Mouse (Mus musculus) embryonic facial prominence, embryonic 14.5 days (tissue): ENCODE results near the gene Syt10. TPM values are rescaled to one million over a fixed set of nuclear protein-coding genes. Genes with fewer than 3 reads are reported as not detected.

Experiments
- microRNA-seq: library from miRNA; unstranded; fragments of <30 nt; microRNA quantifications from one replicate; pipeline ENCODE4, GENCODE M21; 2016; ENCODE audit warnings: borderline number of aligned reads
- polyA plus RNA-seq: library from polyadenylated mRNA; unstranded; fragments of >200 nt; fragmentation: Nextera tagmentation; extraction: Ambion mirVana; gene quantifications from 2 replicates; pipeline ENCODE4 v1.2.1, GENCODE M21; 2014

Syt10 gene
- polyA plus RNA-seq, 1 experiment from 2014 or later, result 0.35 TPM

Small RNAs within 50 kb of the gene (microRNA-seq; reads per million reads assigned to microRNA genes)
- gene Gm24643, result not detected

Other genes with a start within 250 kb of the Syt10 start
- 44.4 and 45.7 TPM in 2 replicates for gene Rabl2, start 249.9 kb downstream of the Syt10 start, polyA plus RNA-seq